Mouse (Mus musculus) brain, embryonic 14.5 days (tissue): ENCODE results near the gene Phlda3.

Experiments
- CTCF ChIP-seq: fragments of 200-500 bp; IDR thresholded peaks from 2 replicates; pipeline ENCODE4 v1.5.1; 2012; ENCODE audit warnings: inconsistent platforms, mild to moderate bottlenecking, moderate library complexity, borderline replicate concordance; ENCODE audit not compliant: insufficient read depth, insufficient read length; ENCODE audit errors: extremely low read depth
- POLR2A ChIP-seq: fragments of 200-500 bp; IDR thresholded peaks from 2 replicates; pipeline ENCODE4 v1.6.1; 2012; ENCODE audit warnings: mild to moderate bottlenecking, inconsistent platforms, borderline replicate concordance; ENCODE audit not compliant: poor library complexity, insufficient read depth, insufficient read length, severe bottlenecking; ENCODE audit errors: extremely low read depth

DNA sequence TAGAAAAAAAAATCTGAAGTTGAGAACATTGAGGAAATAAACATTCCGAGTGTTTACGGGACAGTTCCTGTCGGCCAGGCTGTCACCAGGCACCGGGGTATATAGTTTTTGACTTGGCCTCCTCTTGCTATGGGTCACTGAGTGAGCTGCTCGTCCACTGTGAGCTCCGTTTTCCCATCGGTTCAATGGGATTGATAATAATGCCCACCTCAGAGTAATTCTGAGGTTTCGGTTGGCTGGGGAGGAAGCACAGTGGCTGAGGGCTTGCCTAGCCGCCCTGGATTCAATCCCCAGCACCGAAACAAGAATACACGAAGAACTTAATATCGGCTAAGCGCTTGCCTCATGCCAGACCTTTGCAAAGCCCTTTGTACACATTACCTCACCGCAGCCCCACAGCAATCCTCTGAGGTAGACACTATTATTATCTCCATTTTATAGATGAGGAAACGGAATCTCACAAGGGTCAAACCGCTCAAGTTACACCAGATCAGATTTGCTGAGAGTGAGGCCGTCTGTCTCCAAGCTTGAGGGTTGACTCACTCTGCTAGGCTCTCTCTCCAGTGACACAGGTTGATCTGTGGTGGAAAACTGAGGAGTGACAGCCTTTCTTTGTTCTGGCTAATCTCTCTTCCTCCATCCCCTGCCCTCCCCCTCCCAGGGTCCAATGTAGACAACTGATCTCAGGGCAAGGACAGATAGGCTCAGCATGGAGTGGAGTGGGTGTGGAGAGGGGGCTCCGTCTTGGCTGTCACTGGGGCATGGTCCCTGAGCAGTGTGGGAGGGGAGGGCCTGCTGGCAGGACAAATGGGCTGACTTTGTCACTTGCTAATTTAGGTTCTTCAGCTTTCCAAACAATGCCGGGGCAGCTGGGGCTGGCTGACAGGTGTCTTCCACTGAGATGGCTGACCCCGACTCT lies 28.6 kb downstream of the Phlda3 start:
- TF ChIP-seq POLR2A: no peak
- TF ChIP-seq CTCF: no peak
